Mouse (Mus musculus): ENCODE results near the gene R3hdm2. TPM values are rescaled to one million over a fixed set of nuclear protein-coding genes. Genes with fewer than 3 reads are reported as not detected.
A peak's percentile ranks its signal among the peaks of the same experiment; 100 is the strongest.

Gene R3hdm2
- polyA plus RNA-seq, 1 experiment from 2014 or later, result 58.8 TPM

DNA sequence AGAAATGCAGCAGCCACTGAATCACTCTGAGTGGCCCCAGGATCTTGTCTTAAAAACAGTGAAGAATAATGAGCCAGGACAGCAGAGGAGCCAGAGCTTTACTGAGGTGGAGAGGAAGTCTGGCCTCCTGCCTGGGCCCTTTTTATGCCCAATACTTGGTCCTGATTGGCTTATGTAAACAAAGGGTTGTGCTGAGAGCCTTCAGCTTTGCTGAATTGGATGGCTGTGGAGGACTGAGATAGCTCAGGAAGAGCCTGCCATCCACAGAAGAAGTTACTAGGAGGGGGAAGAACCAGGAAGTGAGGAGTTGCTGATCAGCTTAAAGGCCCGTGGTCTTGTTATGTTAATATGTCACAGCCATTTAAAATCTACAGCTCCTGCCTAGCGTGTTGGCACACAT lies 46.5 kb downstream of the R3hdm2 start:
- no peaks in the 10 kb centered on the region for H3K9me3 ChIP-seq
- peaks cover 15% of the 10 kb centered on the region for H3K4me1 ChIP-seq
- H3K4me2 ChIP-seq, result no peak overlapping the region
- no peak overlapping the region for H3K27ac ChIP-seq
- no peak overlapping the region for H3K9ac ChIP-seq
- peaks cover 10% of the 10 kb centered on the region for H3K36me3 ChIP-seq
- ATAC-seq (ENCODE audit: insufficient number of reproducible peaks, insufficient read depth, low FRiP score, low TSS enrichment, low read depth), result no peak
- H3K4me3 ChIP-seq, result no peak overlapping the region
- 26% methylated on average over 2 of the region's 2 CpGs for WGBS
- no peaks in the 10 kb centered on the region for H3K27me3 ChIP-seq

DNA sequence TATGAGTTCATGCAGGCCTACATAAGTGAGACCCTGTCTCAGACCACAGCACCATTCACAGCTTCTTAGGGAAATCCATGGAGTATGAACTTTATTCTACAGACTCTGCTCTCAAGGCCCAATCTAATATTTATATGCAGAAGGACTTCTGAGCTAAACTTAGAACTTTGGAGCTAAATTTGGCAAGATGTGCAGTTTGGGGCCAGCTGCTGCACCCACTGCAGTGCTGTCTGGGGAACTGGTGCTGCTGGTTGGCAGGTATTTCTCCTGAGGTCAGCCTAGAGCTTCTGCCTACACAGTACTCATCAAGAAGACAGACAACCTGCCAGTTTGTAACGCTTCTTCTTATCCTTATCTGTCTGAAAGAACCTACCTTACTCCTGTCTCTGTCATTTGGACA lies 47.0 kb downstream of the R3hdm2 start:
- Histone ChIP-seq H3K27me3 (no peaks in the 10 kb centered on the region), H3K36me3 (peaks cover 10% of the 10 kb centered on the region), H3K9me3 (no peaks in the 10 kb centered on the region), H3K4me2 (no peak overlapping the region), H3K27ac (no peak overlapping the region), H3K9ac (no peak overlapping the region), H3K4me3 (no peak overlapping the region), H3K4me1 (peaks cover 12% of the 10 kb centered on the region)
- no peak for ATAC-seq (ENCODE audit: insufficient number of reproducible peaks, insufficient read depth, low FRiP score, low TSS enrichment, low read depth)
- 87% methylated on average over 1 of the region's 1 CpGs for WGBS

DNA sequence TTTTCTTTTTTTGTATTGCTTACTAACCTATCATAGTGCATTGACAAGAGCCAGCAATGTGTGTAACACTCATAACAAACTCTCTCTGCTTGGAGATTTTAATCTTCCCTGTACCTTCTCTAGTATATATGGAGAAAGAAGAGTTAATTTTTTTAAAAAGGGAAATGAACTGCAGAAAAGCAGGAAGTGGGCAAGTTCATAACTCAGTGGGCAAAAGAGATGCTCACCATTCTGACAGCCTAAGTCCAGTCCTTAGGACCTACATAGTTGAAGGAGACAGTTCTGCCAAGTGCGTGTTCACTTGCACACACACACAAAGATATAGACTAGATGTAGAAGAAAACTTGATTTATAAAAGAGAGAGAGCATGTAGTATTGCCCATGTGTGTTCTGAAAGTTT lies 47.9 kb downstream of the R3hdm2 start:
- Histone ChIP-seq H3K4me2 (no peak overlapping the region), H3K9ac (no peak overlapping the region), H3K36me3 (peaks cover 10% of the 10 kb centered on the region), H3K4me3 (no peak overlapping the region), H3K27ac (no peak overlapping the region), H3K27me3 (no peaks in the 10 kb centered on the region), H3K9me3 (no peaks in the 10 kb centered on the region), H3K4me1 (peaks cover 7% of the 10 kb centered on the region)
- ATAC-seq (ENCODE audit: insufficient number of reproducible peaks, insufficient read depth, low FRiP score, low TSS enrichment, low read depth), result no peak
- 96% methylated on average over 1 of the region's 1 CpGs for WGBS

DNA sequence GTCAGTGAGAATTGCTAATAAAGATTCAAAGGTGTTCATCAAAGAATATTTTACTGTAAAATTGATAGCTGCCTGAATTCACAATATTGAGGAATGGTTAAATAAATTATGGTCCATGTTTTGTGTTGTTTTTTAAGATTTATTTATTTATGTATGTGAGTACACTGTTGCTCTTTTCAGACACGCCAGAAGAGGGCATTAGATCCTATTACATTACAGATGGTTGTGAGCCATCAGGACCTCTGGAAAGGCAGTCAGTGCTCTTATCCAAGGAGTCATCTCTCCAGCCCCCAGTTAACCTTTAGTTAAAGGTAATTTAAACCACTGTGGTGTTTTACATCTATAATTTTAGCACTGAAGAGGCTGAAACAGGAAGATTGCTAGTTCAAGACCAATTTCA lies 49.4 kb downstream of the R3hdm2 start:
- 49% methylated on average over 1 of the region's 1 CpGs for WGBS
- Histone ChIP-seq H3K36me3 (peaks cover 10% of the 10 kb centered on the region), H3K27me3 (no peaks in the 10 kb centered on the region), H3K4me1 (peaks cover 7% of the 10 kb centered on the region), H3K9ac (no peak overlapping the region), H3K4me3 (no peak overlapping the region), H3K9me3 (no peaks in the 10 kb centered on the region), H3K4me2 (no peak overlapping the region), H3K27ac (no peak overlapping the region)
- ATAC-seq (ENCODE audit: insufficient number of reproducible peaks, insufficient read depth, low FRiP score, low TSS enrichment, low read depth), result no peak

DNA sequence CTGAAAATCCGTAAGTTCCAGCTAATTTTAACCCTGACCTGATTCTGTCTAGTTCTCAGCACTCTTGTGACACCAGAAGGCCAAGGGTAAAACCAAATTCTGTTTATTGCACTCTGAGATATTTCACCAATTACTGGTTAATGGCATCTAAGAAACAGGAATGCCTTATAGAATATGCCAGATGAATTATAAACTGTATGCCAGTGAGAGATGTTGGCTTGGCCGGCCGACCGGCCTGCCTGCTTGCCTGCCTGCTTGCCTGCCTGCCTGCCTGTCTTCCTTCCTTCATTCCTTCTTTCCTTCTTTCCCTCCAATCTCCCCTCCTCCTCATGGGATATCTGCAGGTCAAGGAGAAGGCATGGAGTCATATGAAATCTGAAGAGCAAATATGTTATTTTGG lies 52.3 kb downstream of the R3hdm2 start:
- no peaks in the 10 kb centered on the region for H3K27me3 ChIP-seq
- H3K9me3 ChIP-seq, result no peaks in the 10 kb centered on the region
- no peaks in the 10 kb centered on the region for H3K4me1 ChIP-seq
- H3K9ac ChIP-seq, result no peak overlapping the region
- H3K27ac ChIP-seq, result no peak overlapping the region
- no peak overlapping the region for H3K4me2 ChIP-seq
- no peak for ATAC-seq (ENCODE audit: insufficient number of reproducible peaks, insufficient read depth, low FRiP score, low TSS enrichment, low read depth)
- WGBS, result 89% methylated on average over 4 of the region's 4 CpGs
- H3K36me3 ChIP-seq, result peaks cover 18% of the 10 kb centered on the region
- H3K4me3 ChIP-seq, result no peak overlapping the region

DNA sequence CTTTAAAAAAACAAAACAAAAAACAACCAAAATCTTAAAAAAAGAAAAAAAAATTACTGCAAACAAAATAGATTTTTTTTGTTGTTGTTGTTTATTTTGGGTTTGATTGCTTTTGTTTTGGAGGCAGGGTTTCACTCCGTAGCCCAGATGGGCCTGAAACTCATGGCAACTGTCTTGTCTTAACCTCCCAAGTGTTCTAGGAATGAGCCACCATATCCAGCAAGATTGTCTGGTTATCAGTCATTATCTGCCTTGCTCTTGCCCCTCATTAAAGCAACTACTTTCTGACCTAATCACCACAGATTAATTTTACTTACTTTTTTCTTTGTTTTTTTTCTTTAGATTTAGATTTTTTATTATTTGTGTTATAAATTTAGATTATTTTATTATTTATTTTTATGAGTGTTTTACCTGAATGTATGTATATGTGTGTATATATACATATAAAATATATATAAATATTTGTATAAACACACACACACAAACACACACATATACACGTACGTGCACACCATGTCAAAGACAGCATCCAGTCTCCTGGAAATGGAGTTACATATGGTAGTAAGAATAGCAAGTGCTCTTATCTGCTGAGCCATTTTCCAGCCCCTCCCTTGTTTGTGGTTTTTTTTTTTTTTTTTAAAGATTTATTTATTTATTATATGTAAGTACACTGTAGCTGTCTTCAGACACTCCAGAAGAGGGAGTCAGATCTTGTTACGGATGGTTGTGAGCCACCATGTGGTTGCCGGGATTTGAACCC lies 57.4 kb downstream of the R3hdm2 start:
- no peak for ATAC-seq (ENCODE audit: insufficient number of reproducible peaks, insufficient read depth, low FRiP score, low TSS enrichment, low read depth)
- H3K9me3 ChIP-seq, result no peaks in the 10 kb centered on the region
- H3K4me2 ChIP-seq, result no peak overlapping the region
- H3K36me3 ChIP-seq, result peaks cover 11% of the 10 kb centered on the region; the same call in 1 of the 2 replicates
- no peak overlapping the region for H3K4me3 ChIP-seq
- WGBS, result 84% methylated on average over 5 of the region's 5 CpGs
- no peak overlapping the region for H3K9ac ChIP-seq
- H3K27ac ChIP-seq, result no peak overlapping the region
- H3K27me3 ChIP-seq, result no peaks in the 10 kb centered on the region
- no peaks in the 10 kb centered on the region for H3K4me1 ChIP-seq

DNA sequence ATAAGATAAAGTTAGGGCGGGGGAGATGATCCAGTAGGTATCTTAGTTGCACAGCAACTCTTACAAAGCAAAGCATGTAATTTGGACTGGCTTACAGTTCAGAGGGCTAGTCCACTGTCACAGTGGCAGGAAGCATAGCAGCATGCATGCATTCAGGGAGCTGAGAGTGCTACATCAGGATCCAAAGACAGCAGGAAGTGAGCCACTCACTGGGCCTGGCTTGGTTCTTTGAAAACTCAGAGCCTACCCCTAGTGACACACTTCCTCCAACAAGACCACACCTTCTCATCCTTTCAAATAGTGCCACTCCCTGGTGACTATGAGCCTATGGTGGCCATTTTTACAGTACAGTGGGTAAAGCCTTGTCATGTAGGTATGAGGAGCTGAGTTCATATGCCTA lies 73.6 kb downstream of the R3hdm2 start:
- Histone ChIP-seq H3K4me1 (no peaks in the 10 kb centered on the region), H3K27ac (no peak overlapping the region), H3K36me3 (peaks cover 71% of the 10 kb centered on the region), H3K4me2 (no peak overlapping the region), H3K9ac (no peak overlapping the region), H3K9me3 (no peaks in the 10 kb centered on the region), H3K27me3 (no peaks in the 10 kb centered on the region), H3K4me3 (no peak overlapping the region)
- ATAC-seq (ENCODE audit: insufficient number of reproducible peaks, insufficient read depth, low FRiP score, low TSS enrichment, low read depth), result no peak
- 92% methylated on average over 1 of the region's 1 CpGs for WGBS

DNA sequence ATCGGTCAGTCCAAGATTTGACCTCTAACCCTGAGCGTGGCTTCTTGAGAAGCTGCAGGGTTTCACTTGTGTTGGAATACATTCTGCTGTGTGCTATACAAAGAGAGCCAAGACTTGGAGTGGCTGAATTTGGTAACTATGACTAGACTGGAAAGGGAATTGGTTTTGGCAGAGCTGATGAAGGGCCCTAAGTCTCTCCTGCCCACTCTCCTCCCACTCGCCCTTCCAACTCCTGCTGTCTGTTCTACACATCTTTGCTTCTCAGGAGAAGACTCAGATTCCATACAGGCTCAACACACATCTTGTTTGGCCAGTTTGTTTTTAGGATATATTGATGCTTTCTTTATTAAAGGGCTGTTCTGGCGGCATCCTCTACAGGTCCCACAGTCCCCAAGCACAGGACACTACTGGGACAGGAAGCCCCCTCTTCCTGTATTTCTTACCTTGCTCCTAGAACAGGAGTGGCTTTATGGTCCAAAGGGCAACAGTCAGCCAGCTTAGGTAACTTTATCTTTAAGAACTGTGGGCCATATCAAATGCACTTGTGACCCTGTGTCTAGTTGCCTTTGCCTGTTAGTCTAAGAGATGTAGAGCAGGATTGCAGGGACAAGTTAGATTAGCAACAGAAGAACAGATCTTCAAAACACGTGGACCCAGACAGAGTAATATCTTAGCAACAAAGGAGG lies 82.4 kb downstream of the R3hdm2 start:
- WGBS, result 85% methylated on average over 5 of the region's 5 CpGs

DNA sequence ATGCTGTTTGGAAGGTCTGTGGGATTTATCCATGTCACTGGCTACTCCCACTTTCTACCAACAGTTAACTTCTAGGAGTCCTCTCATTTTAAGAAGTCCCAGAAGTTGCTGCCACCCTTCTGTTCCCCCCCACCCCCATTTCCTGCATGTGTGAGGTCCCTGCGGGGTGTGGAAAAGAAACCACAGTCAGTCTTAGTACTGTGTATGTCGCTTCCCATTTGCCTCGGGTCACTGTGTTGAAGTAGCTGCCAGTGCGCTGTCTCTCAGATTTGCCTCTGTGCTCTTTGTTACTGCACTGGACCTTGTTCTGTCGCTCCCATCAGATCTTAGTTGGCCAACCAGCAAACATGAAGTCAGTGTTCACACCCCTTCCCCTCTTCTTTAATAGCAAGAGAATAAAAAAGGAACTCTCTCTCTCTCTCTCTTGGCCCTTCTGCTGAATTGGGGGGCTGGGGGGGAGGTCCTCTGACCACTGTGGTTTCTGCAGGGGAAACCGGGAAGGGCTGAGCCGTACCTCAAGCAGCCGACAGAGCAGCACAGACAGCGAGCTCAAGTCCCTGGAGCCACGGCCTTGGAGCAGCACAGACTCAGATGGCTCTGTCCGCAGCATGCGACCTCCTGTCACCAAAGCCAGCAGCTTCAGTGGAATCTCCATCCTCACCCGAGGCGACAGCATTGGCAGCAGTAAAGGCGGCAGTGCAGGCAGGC lies 91.3 kb downstream of the R3hdm2 start:
- 42% methylated on average over 15 of the region's 15 CpGs for WGBS
- H3K4me2 ChIP-seq, result 0 out of 2 replicates have a peak overlapping the region, but pooled peaks have one; percentile 1
- no peak overlapping the region for H3K9ac ChIP-seq
- peaks cover 13% of the 10 kb centered on the region for H3K4me1 ChIP-seq
- no peak for ATAC-seq (ENCODE audit: insufficient number of reproducible peaks, insufficient read depth, low FRiP score, low TSS enrichment, low read depth)
- no peaks in the 10 kb centered on the region for H3K27me3 ChIP-seq
- H3K9me3 ChIP-seq, result no peaks in the 10 kb centered on the region
- H3K36me3 ChIP-seq, result peaks cover 57% of the 10 kb centered on the region
- no peak overlapping the region for H3K4me3 ChIP-seq
- H3K27ac ChIP-seq, result peak overlapping the region; percentile 48; the same call in 1 of the 2 replicates

More for the DNA sequence above, 82.4 kb downstream of the R3hdm2 start:
- Histone ChIP-seq H3K4me1 (no peaks in the 10 kb centered on the region), H3K4me2 (no peak overlapping the region), H3K9me3 (no peaks in the 10 kb centered on the region), H3K27ac (no peak overlapping the region), H3K27me3 (no peaks in the 10 kb centered on the region), H3K36me3 (peaks cover 71% of the 10 kb centered on the region), H3K9ac (no peak overlapping the region), H3K4me3 (no peak overlapping the region)
- ATAC-seq (ENCODE audit: insufficient number of reproducible peaks, insufficient read depth, low FRiP score, low TSS enrichment, low read depth), result no peak

DNA sequence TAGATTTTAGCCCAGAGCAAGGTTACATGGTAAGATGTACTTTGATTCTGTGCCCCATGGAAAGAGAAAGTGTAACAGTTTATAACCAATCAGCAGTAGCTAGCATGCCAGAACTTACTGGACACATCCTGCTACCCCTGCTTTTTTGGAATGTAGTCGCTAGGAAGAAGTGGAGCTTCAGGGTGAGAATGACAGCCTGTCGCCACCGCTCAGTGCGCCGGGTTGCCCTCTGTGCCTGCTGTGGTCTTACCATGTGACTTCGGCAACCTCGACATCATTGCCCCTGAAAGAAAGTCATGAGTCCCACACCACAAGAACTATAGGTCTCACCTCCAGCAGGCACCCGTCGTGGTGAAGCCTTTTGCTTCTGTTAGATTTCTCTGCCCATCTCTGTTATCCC lies 92.6 kb downstream of the R3hdm2 start:
- Histone ChIP-seq H3K27me3 (no peaks in the 10 kb centered on the region), H3K4me1 (peaks cover 13% of the 10 kb centered on the region), H3K4me2 (no peak overlapping the region), H3K9ac (no peak overlapping the region), H3K27ac (no peak overlapping the region), H3K4me3 (no peak overlapping the region), H3K36me3 (peaks cover 67% of the 10 kb centered on the region), H3K9me3 (no peaks in the 10 kb centered on the region)
- ATAC-seq (ENCODE audit: insufficient number of reproducible peaks, insufficient read depth, low FRiP score, low TSS enrichment, low read depth), result no peak
- 82% methylated on average over 9 of the region's 9 CpGs for WGBS

DNA sequence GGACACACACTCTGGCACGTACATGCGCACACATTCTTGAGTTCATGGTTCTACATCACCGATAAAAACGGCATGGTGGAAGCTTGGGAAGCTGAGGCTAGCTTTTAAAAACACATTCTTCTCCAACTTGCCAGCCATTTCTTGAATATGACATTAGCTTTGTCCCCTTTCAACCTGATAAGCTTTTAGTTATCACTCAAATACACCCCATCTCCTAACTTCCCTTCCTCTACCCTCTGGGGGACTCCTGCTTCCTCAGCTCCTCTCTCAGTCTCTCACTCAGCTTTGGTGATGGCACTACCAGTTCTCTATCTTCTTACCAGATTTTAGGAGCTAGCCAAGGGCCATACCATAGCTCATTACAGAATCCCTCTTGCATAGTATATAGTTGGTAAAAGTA lies 95.0 kb downstream of the R3hdm2 start:
- ATAC-seq (ENCODE audit: insufficient number of reproducible peaks, insufficient read depth, low FRiP score, low TSS enrichment, low read depth), result no peak
- H3K4me1 ChIP-seq, result peaks cover 13% of the 10 kb centered on the region
- H3K4me2 ChIP-seq, result no peak overlapping the region
- H3K27ac ChIP-seq, result no peak overlapping the region
- peaks cover 53% of the 10 kb centered on the region for H3K36me3 ChIP-seq
- no peaks in the 10 kb centered on the region for H3K27me3 ChIP-seq
- WGBS, result 94% methylated on average over 4 of the region's 4 CpGs
- H3K4me3 ChIP-seq, result no peak overlapping the region
- no peak overlapping the region for H3K9ac ChIP-seq
- no peaks in the 10 kb centered on the region for H3K9me3 ChIP-seq

All from embryonic facial prominence, embryonic 13.5 days (tissue).